Mouse (Mus musculus): ENCODE results near the gene Mettl25. TPM values are rescaled to one million over a fixed set of nuclear protein-coding genes. Genes with fewer than 3 reads are reported as not detected.
A peak's percentile ranks its signal among the peaks of the same experiment; 100 is the strongest.

Gene Mettl25
- polyA plus RNA-seq, 1 experiment from 2014 or later, result 13.7 TPM

DNA sequence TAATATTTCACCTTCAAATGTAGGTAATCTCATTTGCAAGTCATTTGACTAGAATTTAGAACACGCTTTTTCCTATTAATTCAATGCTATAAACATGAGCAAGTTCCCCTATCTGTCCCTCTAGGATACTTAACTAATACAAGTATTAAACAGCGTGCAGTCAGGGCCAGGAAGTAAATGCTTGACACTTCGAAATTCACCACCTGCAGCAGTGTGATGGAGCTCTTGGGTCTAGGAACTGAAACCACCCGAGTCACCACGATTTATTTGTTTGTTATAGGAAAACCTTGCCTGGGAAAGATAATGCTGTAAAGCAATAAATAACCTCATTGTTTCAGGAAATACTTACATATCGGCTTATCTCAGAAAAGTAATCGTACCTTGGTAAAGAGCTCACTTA, 81.1 kb downstream of the Mettl25 start:
- Histone ChIP-seq H3K27me3 (replicated peaks; ENCODE audit: control insufficient read depth, insufficient read depth, low read length) (no peaks in the 10 kb centered on the region), H3K4me1 (replicated peaks; ENCODE audit: control insufficient read depth, insufficient read depth, low read length) (no peaks in the 10 kb centered on the region)
- 89% methylated on average over 7 of the region's 7 CpGs for WGBS

DNA sequence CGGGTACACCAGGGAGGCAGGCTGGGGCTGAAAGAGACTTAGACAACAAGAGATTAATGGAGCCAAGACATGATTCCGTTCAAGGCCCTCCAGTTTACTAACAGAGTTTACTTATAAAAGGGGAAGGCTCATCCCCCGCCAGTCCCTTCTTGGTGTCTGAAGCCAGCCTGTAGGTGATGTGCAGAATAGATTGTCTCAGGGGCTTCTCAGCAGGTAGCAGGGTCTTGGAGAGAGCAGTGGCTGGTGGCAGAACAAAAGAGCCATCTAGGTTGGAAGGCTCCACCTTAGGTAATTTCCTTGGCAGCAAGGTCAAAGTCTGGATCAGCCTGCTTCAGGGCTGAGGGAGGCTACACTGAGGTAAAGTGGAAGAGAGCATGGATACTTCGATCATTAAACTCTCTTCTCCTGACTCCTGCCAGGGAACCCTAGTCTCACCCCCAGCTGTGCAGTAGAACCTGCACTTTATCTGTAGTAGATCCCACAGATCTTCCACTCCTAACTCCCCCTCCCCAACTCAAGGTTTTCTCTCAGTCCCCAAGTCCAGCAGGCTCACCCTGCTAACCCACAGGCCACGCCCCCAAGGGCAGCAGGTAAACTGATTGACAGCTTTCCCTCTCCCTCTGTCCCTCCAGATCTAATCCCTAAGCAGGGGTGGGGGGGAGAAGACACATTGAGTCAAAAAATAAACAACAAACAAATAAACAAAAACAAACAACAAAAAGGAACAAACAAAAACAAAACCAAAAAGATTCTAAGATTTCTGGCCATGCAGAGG, 87.2 kb downstream of the Mettl25 start:
- H3K4me2 ChIP-seq (ENCODE audit: low read length), result no peak overlapping the region
- H3K4me3 ChIP-seq (replicated peaks; ENCODE audit: low read length), result no peak overlapping the region
- H3K27ac ChIP-seq (ENCODE audit: low read length), result no peak overlapping the region
- H3K27me3 ChIP-seq (replicated peaks; ENCODE audit: control insufficient read depth, insufficient read depth, low read length), result no peaks in the 10 kb centered on the region
- no peak for ATAC-seq
- H3K9me3 ChIP-seq (ENCODE audit: control insufficient read depth, low read length), result no peaks in the 10 kb centered on the region
- H3K4me1 ChIP-seq (replicated peaks; ENCODE audit: control insufficient read depth, insufficient read depth, low read length), result no peaks in the 10 kb centered on the region
- WGBS, result 78% methylated on average over 5 of the region's 5 CpGs
- H3K36me3 ChIP-seq (ENCODE audit: control insufficient read depth, insufficient read depth), result no peaks in the 10 kb centered on the region
- no peak overlapping the region for H3K9ac ChIP-seq (replicated peaks; ENCODE audit: low read depth, low read length)

More for the DNA sequence above, 81.1 kb downstream of the Mettl25 start:
- H3K4me2 ChIP-seq (ENCODE audit: low read length), result no peak overlapping the region
- no peak overlapping the region for H3K4me3 ChIP-seq (replicated peaks; ENCODE audit: low read length)
- H3K36me3 ChIP-seq (ENCODE audit: control insufficient read depth, insufficient read depth), result no peaks in the 10 kb centered on the region
- H3K9me3 ChIP-seq (ENCODE audit: control insufficient read depth, low read length), result no peaks in the 10 kb centered on the region
- ATAC-seq, result no peak
- no peak overlapping the region for H3K27ac ChIP-seq (ENCODE audit: low read length)
- no peak overlapping the region for H3K9ac ChIP-seq (replicated peaks; ENCODE audit: low read depth, low read length)

- no peaks in the 10 kb centered on the region for H3K36me3 ChIP-seq (ENCODE audit: control insufficient read depth, insufficient read depth)
- H3K4me2 ChIP-seq (ENCODE audit: low read length), result no peak overlapping the region
- H3K9ac ChIP-seq (replicated peaks; ENCODE audit: low read depth, low read length), result no peak overlapping the region
- H3K27me3 ChIP-seq (replicated peaks; ENCODE audit: control insufficient read depth, insufficient read depth, low read length), result no peaks in the 10 kb centered on the region
- ATAC-seq, result no peak
- WGBS, result 89% methylated on average over 1 of the region's 1 CpGs
- no peak overlapping the region for H3K27ac ChIP-seq (ENCODE audit: low read length)
- H3K9me3 ChIP-seq (ENCODE audit: control insufficient read depth, low read length), result no peaks in the 10 kb centered on the region
- H3K4me1 ChIP-seq (replicated peaks; ENCODE audit: control insufficient read depth, insufficient read depth, low read length), result no peaks in the 10 kb centered on the region
- no peak overlapping the region for H3K4me3 ChIP-seq (replicated peaks; ENCODE audit: low read length)
Measured at GRCm38 (mm10) chr10:105746019-105746418, 95.2 kb downstream of the Mettl25 start.

GRCm38 (mm10) chr10:105741736-105742135, 99.4 kb downstream of the Mettl25 start:
- Histone ChIP-seq H3K27me3 (replicated peaks; ENCODE audit: control insufficient read depth, insufficient read depth, low read length) (no peaks in the 10 kb centered on the region), H3K9ac (replicated peaks; ENCODE audit: low read depth, low read length) (no peak overlapping the region), H3K4me2 (ENCODE audit: low read length) (no peak overlapping the region), H3K4me1 (replicated peaks; ENCODE audit: control insufficient read depth, insufficient read depth, low read length) (no peaks in the 10 kb centered on the region), H3K36me3 (ENCODE audit: control insufficient read depth, insufficient read depth) (no peaks in the 10 kb centered on the region), H3K27ac (ENCODE audit: low read length) (no peak overlapping the region), H3K4me3 (replicated peaks; ENCODE audit: low read length) (no peak overlapping the region), H3K9me3 (ENCODE audit: control insufficient read depth, low read length) (no peaks in the 10 kb centered on the region)
- ATAC-seq, result no peak
- WGBS, result 31% methylated on average over 6 of the region's 6 CpGs

GRCm38 (mm10) chr10:105738942-105739341, 102.2 kb downstream of the Mettl25 start:
- whole genome bisulfite sequencing, result 63% methylated on average over 5 of the region's 5 CpGs
- Histone ChIP-seq H3K4me2 (ENCODE audit: low read length) (no peak overlapping the region), H3K4me1 (replicated peaks; ENCODE audit: control insufficient read depth, insufficient read depth, low read length) (no peaks in the 10 kb centered on the region), H3K36me3 (ENCODE audit: control insufficient read depth, insufficient read depth) (no peaks in the 10 kb centered on the region), H3K27me3 (replicated peaks; ENCODE audit: control insufficient read depth, insufficient read depth, low read length) (no peaks in the 10 kb centered on the region), H3K9ac (replicated peaks; ENCODE audit: low read depth, low read length) (no peak overlapping the region), H3K4me3 (replicated peaks; ENCODE audit: low read length) (no peak overlapping the region), H3K27ac (ENCODE audit: low read length) (no peak overlapping the region), H3K9me3 (ENCODE audit: control insufficient read depth, low read length) (no peaks in the 10 kb centered on the region)
- peak; percentile 59; the same call in 1 of the 2 replicates for ATAC-seq

- no peak overlapping the region for H3K4me2 ChIP-seq (ENCODE audit: low read length)
- 40% methylated on average over 2 of the region's 2 CpGs for WGBS
- no peaks in the 10 kb centered on the region; the same call in 1 of the 2 replicates for H3K4me1 ChIP-seq (replicated peaks; ENCODE audit: control insufficient read depth, insufficient read depth, low read length)
- ATAC-seq, result peak; percentile 75
- no peaks in the 10 kb centered on the region for H3K36me3 ChIP-seq (ENCODE audit: control insufficient read depth, insufficient read depth)
- no peaks in the 10 kb centered on the region for H3K9me3 ChIP-seq (ENCODE audit: control insufficient read depth, low read length)
- H3K27me3 ChIP-seq (replicated peaks; ENCODE audit: control insufficient read depth, insufficient read depth, low read length), result no peaks in the 10 kb centered on the region
- no peak overlapping the region for H3K4me3 ChIP-seq (replicated peaks; ENCODE audit: low read length)
- H3K9ac ChIP-seq (replicated peaks; ENCODE audit: low read depth, low read length), result no peak overlapping the region
- no peak overlapping the region for H3K27ac ChIP-seq (ENCODE audit: low read length)
Measured at GRCm38 (mm10) chr10:105727798-105728197, 113.4 kb downstream of the Mettl25 start.

DNA sequence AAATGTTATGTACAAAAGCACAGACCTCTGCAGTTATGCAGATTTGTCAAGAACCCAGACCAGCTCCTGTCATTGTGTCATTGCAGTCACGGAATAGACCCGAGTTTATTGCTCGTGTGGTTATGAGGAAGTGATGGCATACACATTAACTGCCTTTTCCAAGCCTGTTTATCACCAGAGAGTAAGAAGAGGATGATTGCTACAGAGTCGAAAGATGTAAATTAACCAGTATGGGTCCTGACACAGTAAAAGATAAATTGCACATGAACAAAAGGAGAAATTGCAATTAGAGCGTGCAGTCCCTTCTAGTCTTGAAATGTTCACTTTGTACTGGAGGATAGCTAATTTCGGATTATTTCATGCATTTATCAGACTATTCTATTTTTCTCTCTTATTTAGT, 113.8 kb downstream of the Mettl25 start:
- Histone ChIP-seq H3K4me3 (replicated peaks; ENCODE audit: low read length) (no peak overlapping the region), H3K4me2 (ENCODE audit: low read length) (no peak overlapping the region), H3K9ac (replicated peaks; ENCODE audit: low read depth, low read length) (no peak overlapping the region), H3K4me1 (replicated peaks; ENCODE audit: control insufficient read depth, insufficient read depth, low read length) (no peaks in the 10 kb centered on the region; the same call in 1 of the 2 replicates), H3K9me3 (ENCODE audit: control insufficient read depth, low read length) (no peaks in the 10 kb centered on the region), H3K27ac (ENCODE audit: low read length) (no peak overlapping the region), H3K27me3 (replicated peaks; ENCODE audit: control insufficient read depth, insufficient read depth, low read length) (no peaks in the 10 kb centered on the region), H3K36me3 (ENCODE audit: control insufficient read depth, insufficient read depth) (no peaks in the 10 kb centered on the region)
- peak; percentile 78 for ATAC-seq
- 42% methylated on average over 6 of the region's 6 CpGs for WGBS

GRCm38 (mm10) chr10:105714844-105715243, 126.3 kb downstream of the Mettl25 start:
- H3K27ac ChIP-seq (ENCODE audit: low read length), result no peak overlapping the region
- WGBS, result 7% methylated on average over 6 of the region's 6 CpGs
- H3K9ac ChIP-seq (replicated peaks; ENCODE audit: low read depth, low read length), result no peak overlapping the region
- H3K36me3 ChIP-seq (ENCODE audit: control insufficient read depth, insufficient read depth), result no peaks in the 10 kb centered on the region
- no peaks in the 10 kb centered on the region for H3K9me3 ChIP-seq (ENCODE audit: control insufficient read depth, low read length)
- no peak overlapping the region for H3K4me2 ChIP-seq (ENCODE audit: low read length)
- ATAC-seq, result no peak
- no peak overlapping the region for H3K4me3 ChIP-seq (replicated peaks; ENCODE audit: low read length)
- H3K27me3 ChIP-seq (replicated peaks; ENCODE audit: control insufficient read depth, insufficient read depth, low read length), result no peaks in the 10 kb centered on the region
- H3K4me1 ChIP-seq (replicated peaks; ENCODE audit: control insufficient read depth, insufficient read depth, low read length), result no peaks in the 10 kb centered on the region

DNA sequence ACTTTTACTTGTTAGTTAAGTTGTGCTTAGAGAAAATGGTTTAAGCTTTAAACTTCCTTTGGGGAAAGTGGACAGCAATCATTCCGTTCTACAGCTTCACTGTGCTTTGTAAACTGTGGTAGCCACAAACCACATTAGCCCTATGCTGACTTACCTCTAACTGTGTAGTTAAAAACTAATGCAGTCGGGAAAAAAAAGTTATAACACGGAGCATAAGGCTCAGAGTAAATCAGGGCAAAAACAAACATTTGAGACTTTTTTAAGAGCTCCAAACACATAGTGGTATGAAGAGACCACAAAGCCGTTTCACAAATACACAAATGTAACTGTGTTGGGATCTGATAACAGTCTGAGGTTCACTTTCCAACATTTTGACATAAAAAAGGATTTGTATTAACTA, 126.8 kb downstream of the Mettl25 start:
- H3K36me3 ChIP-seq (ENCODE audit: control insufficient read depth, insufficient read depth), result no peaks in the 10 kb centered on the region
- no peak overlapping the region for H3K9ac ChIP-seq (replicated peaks; ENCODE audit: low read depth, low read length)
- no peak overlapping the region for H3K4me2 ChIP-seq (ENCODE audit: low read length)
- H3K27me3 ChIP-seq (replicated peaks; ENCODE audit: control insufficient read depth, insufficient read depth, low read length), result no peaks in the 10 kb centered on the region
- no peaks in the 10 kb centered on the region for H3K9me3 ChIP-seq (ENCODE audit: control insufficient read depth, low read length)
- no peak for ATAC-seq
- H3K4me1 ChIP-seq (replicated peaks; ENCODE audit: control insufficient read depth, insufficient read depth, low read length), result no peaks in the 10 kb centered on the region
- H3K27ac ChIP-seq (ENCODE audit: low read length), result no peak overlapping the region
- H3K4me3 ChIP-seq (replicated peaks; ENCODE audit: low read length), result no peak overlapping the region
- 77% methylated on average over 4 of the region's 4 CpGs for WGBS
